Mouse (Mus musculus): ENCODE data around the gene Bri3.

DNA sequence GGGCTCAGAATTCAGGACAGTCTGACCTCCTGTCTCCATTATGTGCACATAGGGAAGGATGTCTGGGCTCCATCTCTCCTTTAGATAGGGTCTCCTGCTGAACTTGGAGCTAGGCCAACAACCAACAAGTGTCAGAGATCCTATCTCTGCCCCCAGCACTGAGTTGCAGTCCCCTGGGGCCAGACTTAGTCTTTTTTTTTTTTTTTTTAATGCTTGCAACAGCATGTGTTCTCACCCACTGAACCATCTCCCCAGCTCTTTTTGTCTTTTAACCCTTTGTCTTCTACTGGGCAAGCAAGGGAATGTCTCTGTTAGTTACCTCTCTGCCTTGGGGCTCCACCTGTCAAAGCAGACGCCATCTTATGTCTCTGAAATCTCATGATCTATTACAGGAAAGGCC, 5.3 kb upstream of the Bri3 start:
- TF ChIP-seq CHD2 (IDR thresholded peaks at IDR 0.05; ENCODE audit: low read length): no peak
- no peak for TF ChIP-seq MAX (IDR thresholded peaks at IDR 0.05; ENCODE audit: low read length)
- TF ChIP-seq CTCF (IDR thresholded peaks at IDR 0.05 in 2 of 3, conservative IDR thresholded peaks at IDR 0.05 in 1 of 3; ENCODE audit: control insufficient read depth in 1 of 3, insufficient read depth in 1 of 3, low read depth in 2 of 3, low read length in 3 of 3, poor library complexity in 1 of 3, severe bottlenecking in 1 of 3): no peak
- no peak for TF ChIP-seq POLR2A (IDR thresholded peaks at IDR 0.05; ENCODE audit: control insufficient read depth in 1 of 2, insufficient read depth in 1 of 2, low read depth in 1 of 2, low read length in 2 of 2, poor library complexity in 1 of 2)
